Mouse (Mus musculus) CH12.LX (cell line): ENCODE results near the gene Pex7. TPM values are rescaled to one million over a fixed set of nuclear protein-coding genes. Genes with fewer than 3 reads are reported as not detected.

Experiments used
- DNase-seq: peaks from one replicate; pipeline ENCODE4 v3.0.0-alpha.2; 2013; ENCODE audit errors: extremely low read depth
- H3K27ac ChIP-seq: 2 replicates; pipeline ENCODE4 v1.5.1; 2012; ENCODE audit warnings: low read depth, mild to moderate bottlenecking, control low read depth, moderate library complexity; ENCODE audit not compliant: insufficient read depth
- H3K27me3 ChIP-seq: replicated peaks from 2 replicates; pipeline ENCODE3; 2012; ENCODE audit warnings: inconsistent platforms
- H3K36me3 ChIP-seq, 2 experiments: replicated peaks in 1 of 2; 2 replicates each; pipeline versions ENCODE3 to v1.6.1; 2012; ENCODE audit warnings: inconsistent platforms in 1 of 2, low read length in 1 of 2, mild to moderate bottlenecking in 1 of 2, mixed read lengths in 1 of 2, moderate library complexity in 1 of 2; ENCODE audit not compliant: control insufficient read depth in 1 of 2, insufficient read depth in 1 of 2
- H3K4me1 ChIP-seq, 2 experiments: 2 replicates each; pipeline ENCODE4 v1.6.1; 2012; ENCODE audit warnings: inconsistent platforms in 1 of 2, moderate library complexity in 1 of 2; ENCODE audit not compliant: insufficient read depth in 2 of 2, control insufficient read depth in 1 of 2
- H3K4me2 ChIP-seq: 2 replicates; pipeline ENCODE4 v1.6.1; 2012; ENCODE audit warnings: low read depth, mild to moderate bottlenecking, control low read depth; ENCODE audit not compliant: poor library complexity, insufficient read depth, severe bottlenecking
- H3K4me3 ChIP-seq, 3 experiments: fragments of 150-350 bp in 1 of 3; sonication (generic) in 1 of 3; replicated peaks in 1 of 3; 2 replicates each; pipeline versions ENCODE3 to v1.5.1; 2011 to 2012; ENCODE audit warnings: low read depth in 2 of 3, low read length in 2 of 3, mild to moderate bottlenecking in 2 of 3, moderate library complexity in 2 of 3, control low read depth in 1 of 3, improper control_type of control experiment in 1 of 3, inconsistent platforms in 1 of 3, mixed read lengths in 1 of 3; ENCODE audit not compliant: poor library complexity in 1 of 3
- H3K79me2 ChIP-seq: replicated peaks from 2 replicates; pipeline ENCODE4 v1.6.1; 2012; ENCODE audit warnings: mild to moderate bottlenecking, moderate library complexity; ENCODE audit not compliant: control insufficient read depth, poor library complexity, insufficient read depth, severe bottlenecking; ENCODE audit errors: extremely low read depth
- H3K9ac ChIP-seq: 2 replicates; pipeline ENCODE4 v1.6.1; 2012; ENCODE audit warnings: low read depth, mild to moderate bottlenecking, control low read depth, moderate library complexity; ENCODE audit not compliant: insufficient read depth
- H3K9me3 ChIP-seq: replicated peaks from 2 replicates; pipeline ENCODE3; 2012; ENCODE audit warnings: low read length, inconsistent platforms, mixed read lengths
- BHLHE40 ChIP-seq: IDR thresholded peaks from 2 replicates; pipeline ENCODE4 v1.6.1; 2011; ENCODE audit warnings: mild to moderate bottlenecking, low read depth, low read length, improper control_type of control experiment
- CHD2 ChIP-seq: IDR thresholded peaks from 2 replicates; pipeline ENCODE4 v1.6.1; 2011; ENCODE audit warnings: low read length, improper control_type of control experiment
- CTCF ChIP-seq, 2 experiments: IDR thresholded peaks in 1 of 2; conservative IDR thresholded peaks in 1 of 2; 2 replicates each; pipeline ENCODE4 v1.5.1; 2011 to 2012; ENCODE audit warnings: low read depth in 2 of 2, low read length in 2 of 2, improper control_type of control experiment in 1 of 2, inconsistent platforms in 1 of 2, mild to moderate bottlenecking in 1 of 2, moderate library complexity in 1 of 2
- E2F4 ChIP-seq: IDR thresholded peaks from 2 replicates; pipeline ENCODE4 v1.6.1; 2011; ENCODE audit warnings: low read depth, low read length, improper control_type of control experiment; ENCODE audit not compliant: insufficient replicate concordance
- GABPA ChIP-seq: IDR thresholded peaks from 2 replicates; pipeline ENCODE4 v1.6.1; 2012; ENCODE audit warnings: low read depth, low read length, improper control_type of control experiment, inconsistent platforms; ENCODE audit not compliant: insufficient replicate concordance
- HCFC1 ChIP-seq: IDR thresholded peaks from 2 replicates; pipeline ENCODE4 v1.6.1; 2012; ENCODE audit warnings: low read depth, mild to moderate bottlenecking, inconsistent platforms, low read length, improper control_type of control experiment
- IRF4 ChIP-seq: IDR thresholded peaks from 2 replicates; pipeline ENCODE4 v1.6.1; 2014; ENCODE audit warnings: low read depth, mild to moderate bottlenecking, inconsistent platforms, low read length, improper control_type of control experiment
- MAX ChIP-seq: IDR thresholded peaks from 2 replicates; pipeline ENCODE4 v1.6.1; 2011; ENCODE audit warnings: low read length, improper control_type of control experiment
- MAZ ChIP-seq: IDR thresholded peaks from 2 replicates; pipeline ENCODE4 v1.6.1; 2012; ENCODE audit warnings: low read depth, mild to moderate bottlenecking, inconsistent platforms, low read length, improper control_type of control experiment, moderate library complexity
- MEF2A ChIP-seq: IDR thresholded peaks from 2 replicates; pipeline ENCODE4 v1.6.1; 2014; ENCODE audit warnings: low read depth, mild to moderate bottlenecking, inconsistent platforms, low read length, improper control_type of control experiment, borderline replicate concordance
- MYC ChIP-seq: IDR thresholded peaks from 2 replicates; pipeline ENCODE4 v1.6.1; 2011; ENCODE audit warnings: low read depth, mild to moderate bottlenecking, improper control_type of control experiment, low read length
- NRF1 ChIP-seq: IDR thresholded peaks from 2 replicates; pipeline ENCODE4 v1.6.1; 2014; ENCODE audit warnings: low read depth, mild to moderate bottlenecking, inconsistent platforms, low read length, improper control_type of control experiment, moderate library complexity
- POLR2A ChIP-seq: IDR thresholded peaks from 2 replicates; pipeline ENCODE4 v1.6.1; 2011; ENCODE audit warnings: low read depth, mild to moderate bottlenecking, improper control_type of control experiment, low read length
- SIN3A ChIP-seq: IDR thresholded peaks from 2 replicates; pipeline ENCODE4 v1.6.1; 2012; ENCODE audit warnings: low read length, improper control_type of control experiment, inconsistent platforms
- SMC3 ChIP-seq: IDR thresholded peaks from 2 replicates; pipeline ENCODE4 v1.6.1; 2011; ENCODE audit warnings: low read depth, low read length, improper control_type of control experiment
- TBP ChIP-seq: conservative IDR thresholded peaks from 2 replicates; pipeline ENCODE4 v1.6.1; 2011; ENCODE audit warnings: low read depth, low read length, improper control_type of control experiment
- UBTF ChIP-seq: IDR thresholded peaks from 2 replicates; pipeline ENCODE4 v1.6.1; 2012; ENCODE audit warnings: low read depth, mild to moderate bottlenecking, inconsistent platforms, low read length, improper control_type of control experiment, moderate library complexity
- USF1 ChIP-seq: IDR thresholded peaks from 2 replicates; pipeline ENCODE4 v1.6.1; 2014; ENCODE audit warnings: low read depth, mild to moderate bottlenecking, inconsistent platforms, low read length, improper control_type of control experiment
- ZKSCAN1 ChIP-seq: IDR thresholded peaks from 2 replicates; pipeline ENCODE4 v1.6.1; 2012; ENCODE audit warnings: low read depth, inconsistent platforms, low read length, improper control_type of control experiment, borderline replicate concordance
- dilution Hi-C: fragments of 300-500 bp; cut with MboI; formaldehyde crosslinking; loops from 2 replicates; pipeline ENCODE4 v1.14.3; 2020; ENCODE audit warnings: low sequenced_read_pairs; ENCODE audit not compliant: extremely low pct_unique_long_range_greater_than_20kb, extremely low pct_ligation_motif_present
- in situ Hi-C: fragments of 300-500 bp; cut with MboI; formaldehyde crosslinking; loops from 3 replicates; pipeline ENCODE4 v1.14.3; 2019; ENCODE audit warnings: low sequenced_read_pairs, low pct_ligation_motif_present, low pct_unique_long_range_greater_than_20kb, mixed read lengths
- polyA plus RNA-seq: library from polyadenylated mRNA; unstranded; fragments of >175 nt; gene quantifications from 2 replicates; pipeline ENCODE4 v1.2.1, GENCODE M21; 2012; ENCODE audit warnings: low read depth; ENCODE audit not compliant: insufficient read length
- total RNA-seq, 2 experiments: library from RNA; depleted of rRNA; stranded (reverse); fragments of 300-350 nt in 1 of 2; fragments of >200 nt in 1 of 2; gene quantifications; 2 replicates each; pipeline ENCODE4 v1.2.3; 2012 to 2014

Pex7 gene
- total and polyA plus RNA-seq, 3 experiments: 26.5 to 53.6 (median 30.2) TPM

GRCm38 (mm10) chr10:19942621-19943020, 35.1 kb upstream of the Pex7 start:
- no peak overlapping the region for H3K4me3 ChIP-seq

GRCm38 (mm10) chr10:19941914-19942313, 34.4 kb upstream of the Pex7 start:
- H3K4me3 ChIP-seq: no peak overlapping the region
- H3K36me3 ChIP-seq: peaks cover 20 to 60% of the 10 kb centered on the region in 2 experiments
- H3K4me2 ChIP-seq: 0 out of 2 replicates have a peak overlapping the region, but pooled peaks have one; percentile 52
- H3K4me1 ChIP-seq: peaks cover 16 to 77% of the 10 kb centered on the region in 2 experiments
- in situ Hi-C loops: no loop called here
- H3K9ac ChIP-seq: no peak overlapping the region
- no peak for TF ChIP-seq ZKSCAN1
- no peak for TF ChIP-seq TBP
- TF ChIP-seq POLR2A: no peak
- TF ChIP-seq GABPA: no peak
- no peak for TF ChIP-seq MAZ
- TF ChIP-seq HCFC1: no peak
- no peak for TF ChIP-seq NRF1
- TF ChIP-seq MAX: no peak
- no peak for TF ChIP-seq MYC
- no peak for TF ChIP-seq BHLHE40
- no peak for TF ChIP-seq UBTF
- no peak for TF ChIP-seq IRF4
- TF ChIP-seq SMC3: no peak
- no peak for TF ChIP-seq CHD2
- TF ChIP-seq MEF2A: no peak
- TF ChIP-seq USF1: no peak
- no peak for TF ChIP-seq SIN3A
- no peak for TF ChIP-seq E2F4
- TF ChIP-seq, all 38 proteins: peak for 0
- no peaks in the 10 kb centered on the region for H3K27me3 ChIP-seq
- H3K9me3 ChIP-seq: no peaks in the 10 kb centered on the region
- dilution Hi-C loops: no loop called here
- H3K79me2 ChIP-seq: peaks cover 80% of the 10 kb centered on the region
- no peak for DNase-seq
- H3K27ac ChIP-seq: no peak overlapping the region

More at GRCm38 (mm10) chr10:19942621-19943020, 35.1 kb upstream of the Pex7 start:
- peaks cover 20 to 67% of the 10 kb centered on the region in 2 experiments for H3K36me3 ChIP-seq
- DNase-seq: no peak
- dilution Hi-C loops (no loop called here), in situ Hi-C loops (no loop called here)
- no peak overlapping the region for H3K9ac ChIP-seq
- H3K27me3 ChIP-seq: no peaks in the 10 kb centered on the region
- no peak overlapping the region for H3K4me2 ChIP-seq
- peaks cover 83% of the 10 kb centered on the region for H3K79me2 ChIP-seq
- peaks cover 16 to 75% of the 10 kb centered on the region in 2 experiments for H3K4me1 ChIP-seq
- TF ChIP-seq MAX (no peak), CHD2 (no peak), ZKSCAN1 (no peak), CTCF (conservative IDR thresholded peaks at IDR 0.05 in 1 of 2, IDR thresholded peaks at IDR 0.05 in 1 of 2; ENCODE audit: low read depth in 2 of 2, low read length in 2 of 2) (no peak), UBTF (no peak)
- TF ChIP-seq, all 38 proteins: peak for 0
- Histone ChIP-seq H3K27ac (no peak overlapping the region), H3K9me3 (no peaks in the 10 kb centered on the region)
